Mouse (Mus musculus) layer of hippocampus, postnatal 14 days (tissue): ENCODE results near the gene Kcnj3. TPM values are rescaled to one million over a fixed set of nuclear protein-coding genes. Genes with fewer than 3 reads are reported as not detected.
"Not testable (repeated sequence)": the region's sequence is repeated elsewhere in the genome, so short reads cannot be mapped to it uniquely, and the experiment has no call there.

Experiments used
- DNase-seq, 2 experiments: peaks; one replicate each; pipeline ENCODE4 v3.0.0; 2021 to 2022; ENCODE audit warnings: low spot score in 2 of 2, mixed read lengths in 1 of 2
- long read RNA-seq, 2 experiments: library from polyadenylated mRNA; stranded (forward); transcript quantifications; one replicate each; pipeline ENCODE4 v2.0.0; 2021
- total RNA-seq, 2 experiments: library from RNA; stranded (reverse); gene quantifications; 2 replicates each; pipeline ENCODE4 v1.2.3; 2021

The Kcnj3 gene
- 10 to 100 TPM; 76.3 to 89.1 TPM for total RNA-seq
- long read RNA-seq, experiment 1, full-length matches to known transcripts = 14 of 16 reads
- long read RNA-seq, experiment 1, partial matches to known transcripts = 2 of 16 reads
- long read RNA-seq, experiment 1, other reads (novel, unspliced or antisense) = 0 of 16 reads
- long read RNA-seq, experiment 2, full-length matches to known transcripts = 12 of 24 reads
- long read RNA-seq, experiment 2, partial matches to known transcripts = 9 of 24 reads
- long read RNA-seq, experiment 2, other reads (novel, unspliced or antisense) = 3 of 24 reads

GRCm38 (mm10) chr2:55435721-55436260, at the start of gene Kcnj3:
TSS of gene Kcnj3 (plus strand) at chr2:55435970.
- peak; percentile 74 to 86 for DNase-seq

GRCm38 (mm10) chr2:55390330-55390989, 45.3 kb upstream of the Kcnj3 start:
- no peak for DNase-seq

GRCm38 (mm10) chr2:55405307-55405706, 30.5 kb upstream of the Kcnj3 start:
- no peak for DNase-seq

DNA sequence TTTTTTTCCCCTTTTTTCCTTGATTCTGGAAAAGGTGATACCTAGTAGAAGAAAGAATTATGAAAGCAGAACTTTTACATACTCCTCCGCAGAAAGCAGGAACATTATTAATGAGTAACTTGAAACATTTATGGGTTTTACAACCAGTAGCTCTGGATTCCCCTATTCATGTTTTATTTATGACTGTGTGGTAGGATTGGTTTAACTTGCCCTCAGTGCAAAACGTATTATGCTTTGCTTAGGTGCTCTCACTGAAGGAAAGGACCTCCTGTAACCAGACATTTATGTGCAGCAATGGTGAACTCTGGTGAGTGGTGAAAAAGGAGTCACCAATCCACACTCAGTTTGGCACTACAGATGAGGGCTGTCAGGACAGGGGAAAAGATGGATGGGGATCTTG, 8.1 kb upstream of the Kcnj3 start:
- no peak for DNase-seq

GRCm38 (mm10) chr2:55432104-55432503, 3.7 kb upstream of the Kcnj3 start:
- DNase-seq = no peak

DNA sequence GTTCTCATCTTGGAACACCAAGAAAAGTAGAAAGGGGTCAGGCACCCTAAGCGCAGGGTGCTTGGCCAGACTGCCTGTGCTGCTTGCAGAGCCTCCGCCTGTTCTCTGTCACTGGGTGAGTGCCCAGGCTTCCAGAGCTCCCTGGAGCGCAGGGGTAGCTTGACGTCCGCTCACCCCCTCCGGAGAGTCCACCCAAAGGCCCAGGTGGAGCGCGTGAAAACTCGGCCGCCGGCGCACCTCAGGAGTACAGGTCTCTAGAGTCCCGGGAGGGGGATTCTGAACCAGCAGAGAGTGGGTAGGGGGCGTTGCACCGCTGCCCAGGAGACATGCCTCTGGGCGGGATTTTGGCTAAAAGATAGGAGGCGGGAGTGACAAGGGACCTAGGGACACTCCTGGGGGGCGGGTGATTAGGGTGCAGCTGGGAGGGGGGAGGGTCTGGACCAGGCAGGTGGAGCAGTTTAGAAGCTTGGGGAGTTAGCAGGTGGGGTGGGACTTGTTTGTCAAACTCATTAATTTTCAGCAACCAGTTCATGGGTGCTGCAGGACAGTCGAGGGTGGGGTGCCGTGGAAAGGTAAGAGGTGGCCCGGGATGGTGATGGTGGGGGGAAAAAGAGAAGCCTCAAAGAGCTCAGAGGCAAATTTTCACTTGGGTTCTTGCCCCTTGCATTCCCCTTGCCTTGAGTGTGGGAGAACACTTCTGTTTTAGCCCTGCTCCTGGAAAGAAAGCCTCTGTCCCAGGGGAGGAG, 664 bp downstream of the Kcnj3 start:
- DNase-seq = peak in 1 of 2 experiments; percentile 39

- DNase-seq = peak; percentile 35 to 38
These were observed 1.5 kb downstream of the Kcnj3 start for GRCm38 (mm10) chr2:55437007-55437949.

GRCm38 (mm10) chr2:55437977-55438376, 2.2 kb downstream of the Kcnj3 start:
- DNase-seq = peak in 1 of 2 experiments; percentile 26

DNA sequence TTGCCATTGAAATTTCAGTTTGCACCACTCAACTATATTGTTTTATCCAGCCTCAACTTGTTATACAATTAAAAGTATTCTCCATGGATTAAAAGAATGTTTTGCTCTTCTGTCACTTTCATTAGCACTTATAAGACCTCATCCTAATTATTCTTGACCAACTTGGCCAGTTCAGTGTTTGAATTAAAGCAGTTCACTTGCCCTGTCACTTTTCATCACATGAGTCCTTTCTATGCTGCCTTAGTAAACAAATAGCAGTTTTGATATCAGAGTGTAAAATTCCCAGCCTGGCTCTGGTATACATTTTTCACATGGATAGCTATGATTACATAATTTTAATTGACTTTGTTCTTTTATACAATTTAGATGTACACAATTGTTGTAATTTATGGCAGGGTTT, 3.4 kb downstream of the Kcnj3 start:
- no peak for DNase-seq

- no peak for DNase-seq
These were observed 6.2 kb downstream of the Kcnj3 start for GRCm38 (mm10) chr2:55442006-55442405.

DNA sequence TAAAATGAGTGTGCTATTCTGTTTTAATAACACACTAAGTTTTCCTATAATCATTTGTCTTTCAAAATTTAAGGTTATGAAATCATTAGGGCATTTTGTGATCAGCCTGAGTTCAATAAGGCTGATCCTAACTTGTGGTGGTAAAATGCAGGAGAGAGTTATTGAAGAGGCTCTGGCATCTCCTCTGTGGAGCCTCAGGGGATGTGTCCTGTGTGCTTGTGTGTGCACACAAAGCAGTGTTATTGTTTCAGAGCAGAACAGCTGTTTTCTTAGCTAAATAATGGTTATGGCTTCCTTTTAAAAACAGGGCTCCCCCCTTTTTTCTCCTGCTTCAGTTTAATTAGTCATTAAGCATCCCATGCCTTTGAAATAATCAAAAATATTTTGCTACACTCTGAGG, 11.5 kb downstream of the Kcnj3 start:
- no peak for DNase-seq

DNA sequence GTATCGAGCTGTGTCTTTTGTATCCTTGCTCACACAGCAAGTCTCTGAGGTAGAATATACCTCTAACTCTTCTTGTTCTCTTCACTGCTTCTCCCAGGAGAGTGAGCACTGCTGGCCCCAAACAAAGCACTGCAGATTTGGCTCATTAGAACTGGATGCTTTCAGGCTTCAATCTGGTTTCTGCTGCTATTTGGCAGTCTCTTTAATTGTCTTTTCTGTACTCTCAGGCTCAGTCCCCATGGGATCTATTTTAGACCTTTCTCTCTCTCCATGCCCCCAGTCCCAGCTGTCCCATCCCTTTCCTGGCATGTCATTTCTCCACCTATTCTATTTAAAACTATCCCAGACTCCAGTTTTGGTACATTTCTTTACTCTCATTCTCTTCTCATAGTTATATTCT, 15.0 kb downstream of the Kcnj3 start:
- DNase-seq = peak; percentile 17 to 67

GRCm38 (mm10) chr2:55459195-55459594, 23.4 kb downstream of the Kcnj3 start:
- DNase-seq = no peak

- DNase-seq = peak in 1 of 2 experiments; percentile 31
These were observed 33.4 kb downstream of the Kcnj3 start for GRCm38 (mm10) chr2:55469141-55469540.

GRCm38 (mm10) chr2:55470006-55470405, 34.2 kb downstream of the Kcnj3 start:
- no peak for DNase-seq

- DNase-seq = no peak
These were observed 43.7 kb downstream of the Kcnj3 start for GRCm38 (mm10) chr2:55479511-55479910.

DNA sequence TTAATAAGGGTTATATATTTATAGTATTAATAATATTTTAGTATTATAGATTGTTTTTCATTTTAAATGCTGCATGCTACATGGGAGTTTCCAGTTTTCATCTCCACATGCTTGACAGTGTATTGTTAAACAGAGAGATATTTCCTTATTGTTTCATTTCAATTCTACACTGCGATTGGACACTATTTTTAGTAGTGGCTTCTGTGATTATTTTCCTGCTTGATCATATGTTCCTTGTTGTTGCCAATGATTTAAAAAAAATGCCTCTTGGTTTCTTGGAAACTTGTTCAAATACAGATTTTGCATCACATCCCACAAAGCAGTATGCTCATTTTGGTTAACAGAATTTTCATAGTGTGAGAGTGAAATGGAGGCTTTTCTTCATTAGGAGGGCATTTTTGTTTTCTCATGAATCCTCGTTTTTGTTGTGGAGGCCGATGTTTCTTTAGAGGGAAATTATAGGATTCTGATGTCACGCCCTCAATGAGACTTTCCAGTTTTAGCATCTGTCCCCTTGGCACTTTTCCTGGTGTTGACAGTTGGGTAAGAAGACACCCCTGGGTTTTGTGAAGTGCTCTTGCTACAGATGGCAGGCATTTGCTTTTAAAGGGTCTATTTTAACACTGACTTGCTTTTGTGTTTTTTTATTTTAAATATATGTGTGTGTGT, 44.3 kb downstream of the Kcnj3 start:
- DNase-seq = peak; percentile 45 to 81

DNA sequence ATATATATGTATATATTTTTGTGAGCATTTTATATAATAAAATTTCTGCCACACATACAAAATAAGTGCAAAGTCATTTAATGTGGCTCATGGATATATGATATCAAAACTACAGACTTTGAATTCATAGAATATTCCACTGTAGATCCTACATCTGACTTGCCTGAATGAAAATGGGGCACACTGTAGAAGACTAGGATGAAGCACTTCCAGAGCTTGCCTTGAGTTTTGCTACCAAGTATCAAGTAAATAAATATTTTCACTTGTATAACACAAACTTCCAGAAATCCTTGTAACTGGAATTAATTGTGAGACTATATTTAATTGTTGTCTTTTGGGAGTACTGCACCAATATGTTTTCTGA, 44.8 kb downstream of the Kcnj3 start:
- DNase-seq = no peak

GRCm38 (mm10) chr2:55485500-55486129, 49.8 kb downstream of the Kcnj3 start:
- DNase-seq = not testable (repeated sequence)
